Mouse (Mus musculus) erythroblast, embryonic 14.5 days (primary cell): ENCODE data around the gene Zfp346. TPM values are rescaled to one million over a fixed set of nuclear protein-coding genes. Genes with fewer than 3 reads are reported as not detected.

Source experiments
- H3K27me3 ChIP-seq: 2 replicates; pipeline ENCODE4 v1.6.1; 2012; ENCODE audit warnings: inconsistent platforms; ENCODE audit not compliant: control insufficient read depth
- H3K36me3 ChIP-seq: 2 replicates; pipeline ENCODE4 v1.6.1; 2012; ENCODE audit warnings: mild to moderate bottlenecking, inconsistent platforms; ENCODE audit not compliant: control insufficient read depth
- H3K4me1 ChIP-seq: 2 replicates; pipeline ENCODE4 v1.6.1; 2012; ENCODE audit warnings: inconsistent platforms; ENCODE audit not compliant: control insufficient read depth
- H3K4me3 ChIP-seq: replicated peaks from 2 replicates; pipeline ENCODE3; 2012; ENCODE audit warnings: moderate library complexity, mild to moderate bottlenecking, inconsistent platforms
- H3K9me3 ChIP-seq: 2 replicates; pipeline ENCODE4 v1.6.1; 2012; ENCODE audit warnings: low read length, inconsistent platforms, mixed read lengths; ENCODE audit not compliant: control insufficient read depth
- GATA1 ChIP-seq: IDR thresholded peaks from 2 replicates; pipeline ENCODE4 v1.6.1; 2012; ENCODE audit warnings: low read length, inconsistent platforms, mixed read lengths
- TAL1 ChIP-seq: IDR thresholded peaks from 3 replicates; pipeline ENCODE4 v1.6.1; 2012; ENCODE audit warnings: low read length, inconsistent platforms, mixed read lengths
- polyA plus RNA-seq: library from polyadenylated mRNA; stranded (reverse); fragments of >175 nt; gene quantifications from 2 replicates; pipeline ENCODE4 v1.2.3, GENCODE M21; 2012

The Zfp346 gene
- polyA plus RNA-seq, 1 experiment: 0.61 TPM

DNA sequence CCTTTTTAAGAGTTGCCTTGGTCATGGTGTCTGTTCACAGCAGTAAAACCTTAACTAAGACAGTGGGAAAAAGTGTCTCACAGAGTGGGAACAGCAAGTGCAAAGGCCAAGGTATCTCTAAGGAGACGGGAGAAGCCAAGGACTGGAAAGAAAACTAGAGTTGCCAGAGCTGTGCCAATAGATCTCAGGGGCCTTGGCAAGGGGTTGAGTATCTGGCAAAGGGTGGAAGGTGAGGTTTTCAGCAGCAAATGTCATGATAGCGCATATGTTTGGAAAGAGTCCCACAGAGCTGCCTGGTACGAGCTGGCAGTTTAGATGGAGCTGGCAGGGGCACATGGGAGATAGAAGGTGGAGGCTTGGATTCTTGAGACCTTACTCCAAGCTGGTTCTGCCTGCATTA is 74.5 kb downstream of the Zfp346 start:
- H3K4me1 ChIP-seq: peaks cover 23% of the 10 kb centered on the region
- H3K27me3 ChIP-seq: no peaks in the 10 kb centered on the region
- TF ChIP-seq TAL1: no peak
- TF ChIP-seq GATA1: no peak
- peaks cover 7% of the 10 kb centered on the region for H3K9me3 ChIP-seq
- no peak overlapping the region for H3K4me3 ChIP-seq
- no peaks in the 10 kb centered on the region; the same call in 1 of the 2 replicates for H3K36me3 ChIP-seq

DNA sequence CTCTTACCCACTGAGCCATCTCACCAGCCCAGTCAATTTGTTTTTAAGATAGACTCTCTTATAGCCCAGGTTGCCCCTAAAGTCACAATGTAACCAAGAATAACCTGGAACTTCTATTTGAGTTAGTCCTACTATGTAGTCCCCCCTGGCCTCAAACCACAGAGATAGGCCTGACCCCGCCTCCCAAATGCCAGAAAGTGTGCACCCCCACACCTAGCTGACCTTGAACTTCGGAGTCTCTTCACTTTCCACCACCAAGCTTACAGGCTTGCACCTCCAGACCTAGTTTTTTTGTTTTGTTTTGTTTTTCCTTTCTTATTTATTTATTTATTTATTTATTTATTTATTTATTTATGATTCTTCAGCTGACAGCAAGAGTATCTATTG is 76.7 kb downstream of the Zfp346 start:
- TF ChIP-seq GATA1 (no peak), TAL1 (no peak)
- H3K36me3 ChIP-seq: no peaks in the 10 kb centered on the region; the same call in 1 of the 2 replicates
- H3K4me3 ChIP-seq: peak overlapping the region; percentile 50
- no peaks in the 10 kb centered on the region for H3K27me3 ChIP-seq
- peaks cover 23% of the 10 kb centered on the region for H3K4me1 ChIP-seq
- peaks cover 7% of the 10 kb centered on the region for H3K9me3 ChIP-seq

GRCm38 (mm10) chr13:55182173-55182894 is 77.2 kb downstream of the Zfp346 start:
- Histone ChIP-seq H3K4me3 (peak overlapping the region; percentile 50), H3K36me3 (no peaks in the 10 kb centered on the region; the same call in 1 of the 2 replicates), H3K4me1 (peaks cover 23% of the 10 kb centered on the region), H3K27me3 (no peaks in the 10 kb centered on the region), H3K9me3 (peaks cover 7% of the 10 kb centered on the region)
- TF ChIP-seq TAL1 (no peak), GATA1 (no peak)

DNA sequence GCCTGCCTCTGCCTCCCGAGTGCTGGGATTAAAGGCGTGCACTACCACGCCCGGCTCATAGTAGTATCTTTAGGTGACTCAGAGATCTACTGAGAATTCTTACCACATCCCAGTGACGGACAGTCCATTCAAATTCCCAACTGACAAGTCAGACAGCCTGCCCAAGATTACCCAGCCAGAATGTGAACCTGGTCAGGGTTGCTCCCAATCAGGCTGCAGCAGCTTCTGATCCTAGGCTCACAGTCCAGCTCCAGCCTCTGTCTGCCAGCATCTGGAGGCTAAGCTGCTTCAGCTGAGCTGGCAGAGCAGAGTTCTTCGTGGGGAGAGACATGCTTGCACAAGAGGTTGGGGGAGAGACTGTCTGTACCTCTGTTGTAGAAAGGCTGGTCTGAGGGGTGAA is 78.3 kb downstream of the Zfp346 start:
- H3K9me3 ChIP-seq: peaks cover 7% of the 10 kb centered on the region
- H3K27me3 ChIP-seq: no peaks in the 10 kb centered on the region
- TF ChIP-seq GATA1 (no peak), TAL1 (no peak)
- no peaks in the 10 kb centered on the region; the same call in 1 of the 2 replicates for H3K36me3 ChIP-seq
- H3K4me1 ChIP-seq: peaks cover 23% of the 10 kb centered on the region
- H3K4me3 ChIP-seq: no peak overlapping the region

Other genes with a start within 250 kb of the Zfp346 start
- gene Unc5a, start 155.9 kb upstream of the Zfp346 start, polyA plus RNA-seq: not detected in 2 replicates
- 0.08 and 0.11 TPM in 2 replicates for gene Hk3, start 83.9 kb upstream of the Zfp346 start, polyA plus RNA-seq
- 0.68 and 1.3 TPM in 2 replicates for gene Uimc1, start 5.0 kb upstream of the Zfp346 start, polyA plus RNA-seq
- gene Gm17617, start 28.2 kb downstream of the Zfp346 start, polyA plus RNA-seq: not detected in 2 replicates
- gene Fgfr4, start 47.3 kb downstream of the Zfp346 start, polyA plus RNA-seq: 0.05 and 0.07 TPM in 2 replicates
- gene Nsd1, start 104.5 kb downstream of the Zfp346 start, polyA plus RNA-seq: 0.20 and 0.48 TPM in 2 replicates
- 15.3 and 26.1 TPM in 2 replicates for gene Prelid1, start 215.2 kb downstream of the Zfp346 start, polyA plus RNA-seq
- 11.5 and 12.0 TPM in 2 replicates for gene Rab24, start 216.6 kb downstream of the Zfp346 start, polyA plus RNA-seq
- gene Mxd3, start 224.5 kb downstream of the Zfp346 start, polyA plus RNA-seq: 14.7 and 15.8 TPM in 2 replicates